Mouse (Mus musculus): ENCODE measurements at regions not wholly inside any gene's neighbourhood (a gene's known extent, or its start where the extent isn't known, plus 50 kb on each side); places are given as distances from the start of the nearest gene placed in this dataset.
"Not testable (repeated sequence)": the region's sequence is repeated elsewhere in the genome, so short reads cannot be mapped to it uniquely, and the experiment has no call there.

DNA sequence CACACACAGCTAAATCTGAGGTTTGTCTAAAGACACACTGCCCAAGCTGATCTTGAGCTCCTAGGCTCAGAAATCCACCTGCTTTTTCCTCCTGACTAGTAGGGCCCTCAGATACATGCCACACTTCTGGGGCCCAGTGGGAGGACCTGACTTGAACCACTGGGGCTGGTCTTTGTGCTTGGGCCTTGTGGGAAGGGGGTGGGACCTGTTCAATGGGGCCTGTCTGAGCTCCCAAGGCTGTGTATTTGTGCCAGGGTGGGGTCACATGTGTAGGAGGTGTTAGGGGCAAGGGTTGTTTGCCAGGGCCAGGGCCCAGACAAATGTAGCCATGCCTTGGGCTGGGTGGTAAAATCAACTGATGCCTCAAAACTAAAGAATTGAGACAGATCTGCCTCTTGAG, 56.8 kb downstream of the Gm8765 start:
- DNase-seq (ENCODE audit: low spot score in 2 of 2), result not testable (repeated sequence)

DNA sequence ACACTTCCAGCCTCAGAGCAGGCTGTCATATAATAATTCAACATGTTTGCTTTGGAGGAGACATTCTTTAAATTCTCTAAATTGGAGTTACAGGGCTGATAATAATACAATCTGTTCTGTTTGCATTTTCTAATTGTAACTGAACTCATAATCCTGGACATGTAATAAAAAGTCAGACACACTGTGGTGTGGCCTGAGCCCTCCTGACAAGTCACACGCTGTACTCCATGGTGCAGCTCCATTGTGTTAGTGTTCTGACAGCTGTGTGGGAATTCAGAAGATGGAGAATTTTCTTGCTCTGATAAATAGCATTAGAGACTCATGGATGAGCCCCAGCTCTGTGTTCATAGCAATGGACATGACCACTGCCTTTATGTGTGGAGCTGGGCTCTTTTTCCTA, 58.2 kb downstream of the Gm8765 start:
- DNase-seq (ENCODE audit: low spot score in 2 of 2), result not testable (repeated sequence)

DNA sequence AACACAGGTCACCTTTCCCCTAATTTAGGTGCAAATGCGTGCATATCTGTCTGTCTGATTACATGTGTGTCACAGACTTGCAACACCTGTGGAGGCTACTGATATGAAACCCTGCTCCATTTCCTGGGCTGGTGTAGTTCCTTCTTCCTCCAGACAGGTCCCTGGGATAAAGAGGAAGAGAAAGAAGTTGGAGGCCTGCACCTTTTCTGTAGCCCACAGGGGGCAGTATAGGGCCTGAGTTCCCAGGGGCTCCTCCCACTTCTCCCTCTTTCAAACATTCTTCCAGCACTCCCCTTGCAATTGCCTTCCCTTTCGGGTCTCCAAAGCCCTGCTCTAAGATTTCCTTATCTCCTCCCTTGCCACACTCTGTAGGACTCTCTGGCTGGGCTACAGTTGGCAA, 66.5 kb downstream of the Gm8765 start:
- DNase-seq (ENCODE audit: low spot score in 2 of 2), result no peak

DNA sequence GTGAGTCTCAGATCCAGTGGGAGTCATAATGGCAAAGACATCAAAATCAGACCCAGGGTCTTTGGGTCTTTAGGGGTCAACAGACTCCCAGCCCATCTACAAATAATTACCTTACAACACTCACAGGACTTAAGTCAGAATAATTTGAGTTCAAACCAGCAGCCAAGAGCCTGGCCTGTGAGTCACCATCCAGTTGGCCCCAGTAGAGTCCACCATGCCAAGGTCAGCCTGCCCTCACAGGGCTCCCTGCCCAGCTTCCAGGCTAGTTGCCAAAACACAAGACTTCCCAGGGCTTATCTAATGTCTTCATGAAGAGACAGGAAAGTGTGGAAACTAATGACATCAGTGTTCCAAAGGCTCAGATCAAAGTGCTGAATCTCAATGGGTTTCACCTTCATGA, 81.9 kb downstream of the Gm8765 start:
- not testable (repeated sequence) for DNase-seq (ENCODE audit: low spot score in 2 of 2)

DNA sequence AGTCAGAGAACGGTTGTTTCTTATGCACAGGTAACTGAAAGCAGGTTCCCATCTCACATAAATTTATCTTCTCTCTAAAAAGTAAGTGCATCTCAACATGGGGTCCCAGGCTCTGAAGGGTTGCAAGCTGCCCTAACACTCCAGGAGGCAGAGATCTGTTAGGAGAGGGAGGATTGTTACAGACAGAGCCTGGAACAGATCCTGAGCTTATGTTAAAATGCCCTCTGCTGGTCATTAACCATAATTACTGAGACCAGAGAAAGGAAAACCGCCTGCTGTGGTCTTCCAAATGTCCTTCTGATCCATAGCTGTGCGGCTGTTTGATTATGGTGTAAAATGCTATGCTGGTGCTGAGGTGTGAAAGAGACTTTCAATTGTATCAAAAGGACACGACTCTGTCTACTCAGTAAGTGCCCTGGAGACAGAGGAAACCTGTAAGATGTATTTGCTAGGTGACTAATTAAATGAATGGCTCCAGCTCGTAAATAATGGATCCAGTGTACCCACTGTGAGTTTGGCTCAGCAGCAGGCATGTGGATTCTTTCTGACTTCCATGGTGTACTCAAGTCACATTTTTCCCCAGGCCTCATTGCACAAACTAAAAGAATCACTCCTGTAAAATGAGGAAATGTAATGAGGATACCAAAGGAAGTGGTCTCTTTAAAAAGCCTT, 131.9 kb downstream of the Gm8765 start:
- peak; percentile 10 to 11 for DNase-seq (ENCODE audit: low spot score in 2 of 2)
